Mouse (Mus musculus) lung, postnatal 36 days (tissue): ENCODE measurements around the gene Ccnl1.

Experiments
- DNase-seq: peaks from one replicate; pipeline ENCODE4 v3.0.0; 2022; ENCODE audit warnings: mixed read lengths

Ccnl1 gene

GRCm38 (mm10) chr3:65958102-65958839 is at the start of gene Ccnl1:
TSS of gene Ccnl1 (minus strand) at chr3:65958249.
- DNase-seq = peak; percentile 96

DNA sequence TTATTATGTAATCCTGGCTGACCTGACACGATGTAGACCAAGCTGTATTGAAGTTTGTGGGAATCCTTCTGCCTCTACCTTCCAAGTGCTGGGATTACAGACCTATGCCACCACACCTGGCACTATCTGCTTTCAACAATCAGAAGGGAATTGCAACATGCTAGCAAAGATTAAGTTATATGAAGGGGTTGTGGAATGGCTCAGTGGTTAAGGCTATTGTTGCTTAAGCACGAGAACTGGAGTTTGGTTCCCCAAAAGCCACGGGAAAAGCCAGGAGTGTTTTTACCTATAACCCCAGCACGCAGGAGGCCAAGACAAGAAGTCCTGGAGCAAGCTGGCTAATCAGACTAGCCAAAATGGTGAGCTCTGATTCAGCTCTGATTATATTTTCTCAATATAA is 46.9 kb upstream of the Ccnl1 start:
- no peak for DNase-seq

GRCm38 (mm10) chr3:66004220-66004951 is 46.3 kb upstream of the Ccnl1 start:
- DNase-seq = no peak

- DNase-seq = no peak
These were observed 42.4 kb upstream of the Ccnl1 start for GRCm38 (mm10) chr3:66000400-66000799.

- DNase-seq = no peak
These were observed 39.4 kb upstream of the Ccnl1 start for GRCm38 (mm10) chr3:65997360-65998008.

DNA sequence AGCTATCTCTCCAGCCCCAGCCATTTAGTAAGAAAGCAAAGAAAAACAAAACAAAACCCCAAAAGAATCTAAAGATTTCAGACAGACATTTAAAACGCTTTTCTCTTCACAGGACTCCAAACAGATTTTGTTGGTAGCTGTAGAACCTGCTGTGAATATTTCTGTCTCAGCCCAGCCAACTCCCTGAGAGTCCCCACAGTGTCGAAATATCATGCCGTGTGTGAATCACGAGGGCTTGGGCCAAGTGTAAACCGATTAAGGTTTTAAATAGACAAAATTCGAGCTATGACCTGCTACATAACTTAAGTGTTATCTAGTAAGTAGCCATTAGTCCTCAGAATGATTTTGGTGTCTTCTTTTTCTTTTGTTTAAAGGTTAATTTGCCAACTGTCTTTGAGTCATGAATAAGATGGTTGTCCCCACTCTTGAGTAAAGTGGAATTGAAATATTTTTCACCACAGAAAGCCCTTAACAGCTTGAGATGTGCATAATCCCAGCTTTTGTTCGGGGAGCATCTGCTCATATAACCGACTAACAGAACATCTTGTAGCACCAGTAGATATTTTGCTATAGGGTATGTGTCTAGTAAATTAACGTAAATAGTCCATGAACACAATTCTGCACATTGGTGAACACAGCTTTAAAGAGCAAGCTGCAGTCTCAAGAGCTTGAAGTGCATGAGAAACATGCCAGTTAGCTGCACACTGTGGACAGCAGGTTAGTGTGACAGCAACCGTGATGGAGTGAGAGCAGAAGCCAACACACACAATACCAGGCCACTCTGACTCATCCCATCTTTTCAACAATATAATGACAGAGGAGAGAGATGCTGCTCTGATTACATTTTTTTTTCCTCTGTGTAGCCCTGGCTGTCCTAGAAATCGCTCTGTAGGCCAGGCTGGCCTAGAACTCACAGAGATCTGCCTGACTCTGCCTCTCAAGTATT is 34.6 kb upstream of the Ccnl1 start:
- no peak for DNase-seq

GRCm38 (mm10) chr3:65990957-65991646 is 33.1 kb upstream of the Ccnl1 start:
- DNase-seq = peak; percentile 88

- DNase-seq = no peak
These were observed 32.5 kb upstream of the Ccnl1 start for GRCm38 (mm10) chr3:65990524-65990923.

GRCm38 (mm10) chr3:65988711-65989495 is 30.9 kb upstream of the Ccnl1 start:
- peak; percentile 19 for DNase-seq

GRCm38 (mm10) chr3:65976296-65976695 is 18.2 kb upstream of the Ccnl1 start:
- DNase-seq = no peak

DNA sequence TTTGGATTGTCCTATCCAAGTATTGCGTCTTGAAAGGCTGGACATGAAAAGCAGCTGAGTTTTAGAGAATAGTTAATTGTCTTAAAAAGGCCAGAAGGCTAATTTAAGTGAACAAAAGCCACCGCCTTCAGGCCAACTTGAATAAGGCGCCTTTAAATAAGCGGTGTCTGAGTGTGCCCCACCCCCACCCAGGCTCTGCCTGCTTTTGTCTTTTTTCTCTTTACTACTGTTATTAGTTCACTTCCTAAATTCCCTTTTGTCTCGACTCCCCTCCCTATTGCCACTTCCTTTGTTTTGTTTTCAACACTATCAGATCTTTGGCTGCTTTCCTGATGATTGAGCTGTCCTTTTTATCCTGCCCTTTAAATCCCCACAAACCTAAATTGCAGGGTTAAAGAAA is 17.3 kb upstream of the Ccnl1 start:
- peak; percentile 85 for DNase-seq

GRCm38 (mm10) chr3:65974232-65975058 is 16.4 kb upstream of the Ccnl1 start:
- DNase-seq = peak; percentile 99

DNA sequence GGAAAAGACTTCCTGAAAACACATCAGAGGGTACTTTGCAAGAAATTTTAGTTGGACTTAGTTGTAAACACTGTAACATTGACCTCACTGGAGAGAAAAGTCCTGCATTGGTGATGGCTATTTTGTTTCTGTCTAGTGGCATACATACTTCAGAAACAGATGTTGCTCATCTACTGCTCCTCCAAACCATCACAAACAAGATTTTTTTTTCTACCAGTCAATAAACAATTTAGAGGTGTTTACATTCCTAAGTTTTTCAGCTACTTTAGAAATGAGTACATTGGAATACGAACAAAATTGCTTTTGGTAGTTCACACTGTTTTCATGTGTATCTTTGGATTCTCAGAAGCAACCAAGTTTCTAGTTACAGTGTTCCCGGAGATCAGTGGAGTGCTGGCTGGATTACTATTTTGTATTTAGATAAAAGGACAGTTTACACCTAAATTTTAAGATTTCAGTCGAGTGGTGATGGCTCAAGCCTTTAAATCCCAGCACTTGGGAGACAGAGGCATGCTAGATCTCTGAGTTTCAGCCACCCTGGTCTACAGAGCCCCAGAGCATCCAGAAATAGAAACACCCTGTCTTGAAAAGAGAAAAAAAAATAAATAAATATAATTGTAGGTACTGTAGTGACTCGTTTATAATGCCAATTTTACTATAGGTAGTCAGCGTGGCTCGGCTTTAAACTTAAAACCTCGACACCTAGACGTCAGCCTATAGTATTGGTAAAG is 15.6 kb upstream of the Ccnl1 start:
- DNase-seq = peak; percentile 20

GRCm38 (mm10) chr3:65969196-65969595 is 11.1 kb upstream of the Ccnl1 start:
- DNase-seq = no peak

GRCm38 (mm10) chr3:65966360-65966759 is 8.3 kb upstream of the Ccnl1 start:
- no peak for DNase-seq

- DNase-seq = no peak
These were observed 4.4 kb upstream of the Ccnl1 start for GRCm38 (mm10) chr3:65962270-65962930.

- no peak for DNase-seq
These were observed 2.4 kb upstream of the Ccnl1 start for GRCm38 (mm10) chr3:65960291-65960945.

GRCm38 (mm10) chr3:65959416-65960001 is 1.5 kb upstream of the Ccnl1 start:
- no peak for DNase-seq
